Mouse (Mus musculus): Measurements from ENCODE around the gene Ccdc70. TPM values are rescaled to one million over a fixed set of nuclear protein-coding genes. Genes with fewer than 3 reads are reported as not detected.

Gene Ccdc70
- not detected in 2 replicates for polyA plus RNA-seq (2015; fragmentation: Nextera tagmentation; extraction: Ambion mirVana)

DNA sequence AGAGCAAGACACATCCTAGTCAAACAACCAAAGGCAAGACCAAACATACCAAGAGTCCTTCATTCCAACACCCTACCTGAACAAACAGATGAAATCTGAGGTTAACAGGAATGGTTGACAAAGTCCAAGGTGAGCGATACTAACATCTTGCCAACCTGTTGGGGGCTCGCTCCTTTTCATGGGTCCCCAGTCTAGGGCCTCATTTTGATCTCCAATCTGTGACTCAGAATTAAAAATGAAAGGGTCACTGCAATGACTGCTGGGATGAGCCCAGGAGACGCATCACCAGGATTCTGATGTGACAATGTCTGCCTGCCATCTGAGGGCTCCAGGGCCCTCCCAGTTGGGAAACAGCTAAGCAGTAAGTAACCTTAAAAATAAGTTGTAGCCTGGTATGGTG lies at the start of gene Ccdc70:
Ccdc70 (plus strand) TSS at position 301 of the 400 bp plus-strand sequence.

DNA sequence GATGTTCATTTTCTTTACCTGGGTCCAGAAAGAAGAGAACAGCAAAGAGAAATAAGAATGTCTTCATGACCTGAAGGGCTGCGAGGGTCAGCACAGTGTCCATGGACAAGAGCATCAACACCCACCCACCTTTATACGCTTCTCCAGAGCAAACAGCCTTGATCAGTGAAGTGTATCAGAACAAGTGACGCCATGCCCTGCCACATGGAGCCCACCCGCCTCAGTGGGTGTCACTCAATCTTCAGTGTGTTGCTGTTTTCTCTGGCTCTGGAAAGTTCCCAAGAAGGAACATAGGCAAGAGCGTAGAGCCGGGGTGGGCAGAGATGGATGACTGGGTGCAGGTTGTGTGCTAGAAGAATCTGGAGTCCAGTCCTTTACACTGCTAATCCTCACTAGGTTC lies 37.0 kb upstream of the Ccdc70 start, which contains the start of gene Defb15:
Defb15 (minus strand) TSS at position 101 of the 400 bp plus-strand sequence.

DNA sequence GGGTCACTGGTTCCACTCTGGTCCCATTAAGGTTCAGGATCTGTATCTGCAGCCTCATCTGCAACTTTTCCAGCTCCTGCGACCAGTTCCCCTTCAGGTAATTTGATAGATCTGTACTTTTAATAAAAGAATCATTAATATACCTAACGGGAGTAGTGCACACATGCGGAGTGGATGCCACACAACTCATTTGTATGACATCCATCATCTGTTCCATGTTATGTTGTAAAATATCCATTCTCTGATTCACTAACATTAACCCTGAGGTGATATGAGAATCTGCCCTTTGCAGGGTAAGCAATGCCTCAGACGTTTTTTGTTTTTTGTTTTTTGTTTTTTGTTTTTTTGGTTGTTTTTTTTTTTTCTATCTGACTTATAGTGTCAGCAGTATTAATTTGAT lies 31.5 kb upstream of the Ccdc70 start, which contains the start of gene Defb35:
Defb35 (plus strand) TSS at position 301 of the 400 bp plus-strand sequence.

DNA sequence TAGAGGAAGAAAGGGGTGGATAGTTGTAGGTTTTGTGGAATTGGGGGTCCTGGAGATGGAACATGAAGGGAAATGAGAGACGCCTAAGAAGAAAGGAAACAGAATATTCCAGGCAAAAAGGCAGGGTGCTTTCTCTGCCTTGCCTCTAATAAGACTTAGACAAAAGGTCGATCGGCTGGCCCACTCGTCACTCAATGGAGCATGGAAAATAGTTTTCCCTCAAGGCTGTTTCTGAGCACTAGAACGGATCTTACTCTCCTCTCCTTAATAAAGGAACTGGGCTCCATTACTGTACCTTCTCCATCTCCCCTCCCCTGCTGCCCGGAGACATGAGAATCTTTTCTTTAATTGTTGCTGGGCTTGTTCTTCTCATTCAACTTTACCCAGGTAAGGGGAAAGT lies 23.1 kb upstream of the Ccdc70 start, which contains the start of gene Defb13:
Defb13 (plus strand) TSS at position 301 of the 400 bp plus-strand sequence.

DNA sequence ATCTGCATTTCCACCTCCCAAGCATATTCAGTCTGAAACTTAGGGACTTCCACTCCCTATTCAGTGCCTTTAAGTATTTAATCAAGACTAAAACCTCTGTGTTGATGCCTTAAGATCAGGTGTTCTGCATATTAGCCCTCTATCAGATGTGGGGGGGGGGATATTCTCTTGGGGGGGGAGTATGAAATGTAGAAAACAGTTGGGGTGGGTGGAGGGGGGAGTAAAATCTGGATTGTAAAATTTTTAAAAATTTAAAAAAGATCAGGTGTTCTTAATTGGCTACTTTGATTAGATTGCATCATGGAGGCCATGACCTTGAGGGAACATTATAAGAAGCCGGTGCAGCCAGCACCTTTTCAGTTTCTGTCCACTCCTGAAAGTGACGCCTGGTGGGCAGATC lies 11.2 kb upstream of the Ccdc70 start, which contains the start of gene Fam90a1a:
Fam90a1a (plus strand) TSS at position 301 of the 400 bp plus-strand sequence.

Other genes starting within 250 kb of the Ccdc70 start
- gene Defa24, start 235.3 kb upstream of the Ccdc70 start, polyA plus RNA-seq (2015; fragmentation: Nextera tagmentation; extraction: Ambion mirVana) = not detected in 2 replicates
- not detected in 2 replicates for gene Defb50, start 146.2 kb upstream of the Ccdc70 start, polyA plus RNA-seq (2015; fragmentation: Nextera tagmentation; extraction: Ambion mirVana)
- not detected in 2 replicates for gene Defb2, start 129.8 kb upstream of the Ccdc70 start, polyA plus RNA-seq (2015; fragmentation: Nextera tagmentation; extraction: Ambion mirVana)
- not detected in 2 replicates for gene Defb10, start 110.9 kb upstream of the Ccdc70 start, polyA plus RNA-seq (2015; fragmentation: Nextera tagmentation; extraction: Ambion mirVana)
- gene Defb9, start 84.4 kb upstream of the Ccdc70 start, polyA plus RNA-seq (2015; fragmentation: Nextera tagmentation; extraction: Ambion mirVana) = not detected in 2 replicates
- gene Defb11, start 63.4 kb upstream of the Ccdc70 start, polyA plus RNA-seq (2015; fragmentation: Nextera tagmentation; extraction: Ambion mirVana) = not detected in 2 replicates
- gene Defb15, start 37.1 kb upstream of the Ccdc70 start, polyA plus RNA-seq (2015; fragmentation: Nextera tagmentation; extraction: Ambion mirVana) = not detected in 2 replicates
- not detected in 2 replicates for gene Defb35, start 31.4 kb upstream of the Ccdc70 start, polyA plus RNA-seq (2015; fragmentation: Nextera tagmentation; extraction: Ambion mirVana)
- gene Defb13, start 23.0 kb upstream of the Ccdc70 start, polyA plus RNA-seq (2015; fragmentation: Nextera tagmentation; extraction: Ambion mirVana) = not detected in 2 replicates
- gene Fam90a1a, start 11.1 kb upstream of the Ccdc70 start, polyA plus RNA-seq (2015; fragmentation: Nextera tagmentation; extraction: Ambion mirVana) = not detected in 2 replicates
- gene Atp7b, start 90.5 kb downstream of the Ccdc70 start, polyA plus RNA-seq (2015; fragmentation: Nextera tagmentation; extraction: Ambion mirVana) = 1.9 TPM in 2 replicates
- 30.4 and 32.2 TPM in 2 replicates for gene Alg11, start 90.9 kb downstream of the Ccdc70 start, polyA plus RNA-seq (2015; fragmentation: Nextera tagmentation; extraction: Ambion mirVana)
- gene Nek5, start 155.3 kb downstream of the Ccdc70 start, polyA plus RNA-seq (2015; fragmentation: Nextera tagmentation; extraction: Ambion mirVana) = 0.75 and 0.98 TPM in 2 replicates
- 5.3 and 5.8 TPM in 2 replicates for gene Nek3, start 196.7 kb downstream of the Ccdc70 start, polyA plus RNA-seq (2015; fragmentation: Nextera tagmentation; extraction: Ambion mirVana)
- gene Ckap2, start 216.0 kb downstream of the Ccdc70 start, polyA plus RNA-seq (2015; fragmentation: Nextera tagmentation; extraction: Ambion mirVana) = 7.7 and 9.5 TPM in 2 replicates
- 38.9 and 40.4 TPM in 2 replicates for gene Vps36, start 223.0 kb downstream of the Ccdc70 start, polyA plus RNA-seq (2015; fragmentation: Nextera tagmentation; extraction: Ambion mirVana)